Mouse (Mus musculus) left cerebral cortex, adult 2 months (tissue): ENCODE measurements around the gene Tns1. TPM values are rescaled to one million over a fixed set of nuclear protein-coding genes. Genes with fewer than 3 reads are reported as not detected.
A peak's percentile ranks its signal among the peaks of the same experiment; 100 is the strongest.

Experiments used
- DNase-seq, 2 experiments: peaks; one replicate each; pipeline ENCODE4 v3.0.0; 2021 to 2022; ENCODE audit warnings: low spot score in 2 of 2, mixed read lengths in 1 of 2; ENCODE audit errors: extremely low spot score in 1 of 2
- H3K27ac ChIP-seq: fragments of 200-600 bp; 2 replicates; pipeline ENCODE4 v1.8.1; 2022
- H3K4me3 ChIP-seq: fragments of 200-600 bp; 2 replicates; pipeline ENCODE4 v1.8.1; 2022
- CTCF ChIP-seq: fragments of 200-600 bp; IDR thresholded peaks from 2 replicates; pipeline ENCODE4 v1.8.1; 2022; ENCODE audit warnings: antibody characterized with exemption, mild to moderate bottlenecking, moderate library complexity
- intact Hi-C: fragments of 180-260 bp; cut with DNase I; formaldehyde crosslinking; loops from one replicate; pipeline ENCODE4 v1.15.1; 2025
- total RNA-seq, 2 experiments: library from RNA; stranded (reverse); gene quantifications; 2 replicates each; pipeline ENCODE4 v1.2.3; 2021

Gene Tns1
- total RNA-seq, 2 experiments from 2014 or later = 43.5 to 46.4 TPM

DNA sequence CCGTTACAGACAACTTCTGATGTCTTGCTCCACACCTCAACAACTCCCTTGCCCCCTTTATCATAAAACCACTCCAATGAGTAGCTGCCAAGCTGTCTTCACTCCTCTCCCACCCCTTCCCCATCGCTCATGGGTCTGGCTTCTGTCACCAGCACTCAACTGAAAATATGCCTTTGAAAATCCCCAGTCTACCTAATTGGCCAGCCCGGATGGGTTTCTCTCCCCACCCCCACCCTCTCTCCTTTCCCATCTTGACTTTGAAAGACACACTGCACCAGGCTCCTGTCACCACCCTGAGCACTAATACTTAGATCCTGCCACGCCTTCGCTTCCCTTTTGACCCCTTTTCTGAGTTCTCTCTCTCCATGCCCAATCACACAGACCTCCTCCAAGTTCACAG, 175.5 kb downstream of the Tns1 start:
- no peak for TF ChIP-seq CTCF
- intact Hi-C loops = no loop called here
- DNase-seq = no peak
- Histone ChIP-seq H3K4me3 (no peak overlapping the region), H3K27ac (no peak overlapping the region)

DNA sequence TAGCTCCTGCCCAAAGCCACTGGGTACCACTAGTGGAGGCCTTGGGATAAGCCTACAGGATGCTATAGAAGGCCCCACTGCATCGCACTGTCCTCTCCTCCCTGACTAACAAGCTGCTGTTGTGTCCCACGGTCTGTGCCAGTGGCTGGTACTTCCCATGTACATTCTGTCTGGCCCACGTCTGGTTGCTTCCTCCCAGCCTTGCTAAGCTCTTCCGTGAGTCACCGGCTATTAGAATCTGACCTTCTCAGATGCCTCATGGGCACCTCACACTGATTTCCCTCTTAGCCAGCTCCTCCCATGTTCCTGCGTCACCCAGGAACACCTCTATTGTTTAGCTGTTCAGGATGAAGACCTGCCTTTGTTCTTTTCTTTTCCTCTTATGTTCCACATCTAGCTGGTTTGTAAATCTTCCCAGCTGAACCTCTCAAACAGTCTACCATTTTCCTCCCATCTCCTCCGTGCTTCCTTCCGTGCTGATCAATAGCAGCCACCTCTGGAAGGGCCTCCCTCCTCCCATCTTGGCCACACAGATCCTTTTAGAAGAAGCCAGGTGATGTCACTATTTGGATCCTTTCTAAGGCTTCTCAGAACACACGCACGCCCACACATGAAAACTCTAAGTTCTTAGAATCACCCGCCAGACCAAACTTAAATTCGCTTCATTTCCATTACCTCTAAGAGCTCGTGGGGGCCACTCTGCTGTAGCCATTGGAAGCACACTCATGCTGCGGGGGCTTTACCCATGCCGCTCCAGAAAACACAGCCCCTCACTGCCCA, 176.5 kb downstream of the Tns1 start:
- Histone ChIP-seq H3K27ac (no peak overlapping the region), H3K4me3 (no peak overlapping the region)
- intact Hi-C loops = no loop called here
- no peak for TF ChIP-seq CTCF
- DNase-seq = no peak

DNA sequence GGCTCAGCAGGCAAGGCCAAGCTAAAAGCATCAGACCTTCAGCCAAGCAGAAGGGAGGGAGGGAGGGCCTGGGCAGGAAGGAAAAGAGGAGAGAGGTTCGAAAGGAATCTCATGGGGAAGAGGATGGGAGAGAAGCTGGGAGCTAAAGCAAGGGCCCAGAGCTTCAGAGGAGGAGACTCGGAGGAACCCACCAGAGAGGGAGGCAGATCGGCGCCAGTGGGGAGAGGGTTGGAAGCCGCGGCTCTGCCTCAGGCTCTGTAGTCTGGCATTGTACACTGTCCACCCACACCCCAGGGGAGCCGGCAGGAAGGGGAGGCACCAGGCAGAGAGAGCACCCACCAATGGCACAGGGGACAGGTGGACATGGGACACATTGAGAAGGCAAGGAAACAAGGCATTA, 177.5 kb downstream of the Tns1 start:
- Histone ChIP-seq H3K4me3 (no peak overlapping the region), H3K27ac (no peak overlapping the region)
- no peak for TF ChIP-seq CTCF
- intact Hi-C loops = no loop called here
- no peak for DNase-seq

- DNase-seq = peak in 1 of 2 experiments; percentile 40
- 0 out of 2 replicates have a peak overlapping the region, but pooled peaks have one; percentile 67 for H3K27ac ChIP-seq
- no peak overlapping the region for H3K4me3 ChIP-seq
- intact Hi-C loops = no loop called here
- no peak for TF ChIP-seq CTCF
Observed at GRCm38 (mm10) chr1:73944393-73944792, 179.9 kb downstream of the Tns1 start.

GRCm38 (mm10) chr1:73943667-73944289, 180.5 kb downstream of the Tns1 start:
- no peak for TF ChIP-seq CTCF
- intact Hi-C loops = loop anchor here (2.0 kb wide), 1 partner anchor 19 kb away; no protein-coding TSS in a partner anchor
- peak overlapping the region; percentile 73 for H3K27ac ChIP-seq
- DNase-seq = peak in 1 of 2 experiments; percentile 33
- H3K4me3 ChIP-seq = no peak overlapping the region

DNA sequence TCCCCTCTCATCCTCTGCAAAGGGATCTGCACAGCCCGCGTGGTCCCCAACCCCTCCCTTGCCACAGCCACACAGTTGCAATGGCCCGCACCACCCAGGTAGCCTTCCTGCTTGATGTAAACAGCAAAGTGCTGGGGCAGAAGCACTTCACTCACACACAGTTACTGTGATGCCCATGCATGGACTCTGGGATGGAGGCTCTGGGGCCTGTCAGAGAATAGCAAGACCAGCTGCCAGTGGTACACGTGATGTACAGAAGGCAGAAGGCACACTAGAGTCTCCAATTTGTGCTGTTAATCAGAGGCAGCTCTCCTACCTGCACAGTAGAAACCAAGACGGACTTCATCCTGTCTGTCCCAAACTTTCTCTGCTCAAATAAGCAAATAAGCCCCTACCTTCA, 181.0 kb downstream of the Tns1 start:
- no peak for DNase-seq
- intact Hi-C loops = loop anchor here (2.0 kb wide), 1 partner anchor 20 kb away; no protein-coding TSS in a partner anchor
- Histone ChIP-seq H3K4me3 (no peak overlapping the region), H3K27ac (peak overlapping the region; percentile 73)
- TF ChIP-seq CTCF = no peak

DNA sequence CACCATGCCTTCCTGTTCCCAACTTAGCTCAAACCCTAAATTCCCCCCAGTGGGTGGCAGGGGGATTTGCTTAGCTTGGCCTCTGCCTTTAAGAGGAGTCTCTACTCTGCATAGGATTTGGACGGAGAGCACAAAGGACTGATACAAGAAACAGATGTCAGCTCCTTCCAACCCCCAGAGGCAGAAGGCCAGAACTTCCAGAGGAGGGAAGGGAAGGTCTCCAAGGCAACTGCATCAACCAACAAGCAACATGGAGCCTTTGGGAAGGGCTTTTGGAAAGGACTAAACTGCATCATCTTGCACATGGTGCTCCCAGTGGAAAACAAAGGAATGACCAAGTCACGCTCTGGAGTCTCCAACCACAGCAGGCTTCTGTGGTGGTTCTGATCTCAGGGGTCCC, 182.0 kb downstream of the Tns1 start:
- TF ChIP-seq CTCF = no peak; the same call in 1 of the 2 replicates
- Histone ChIP-seq H3K27ac (no peak overlapping the region), H3K4me3 (no peak overlapping the region)
- intact Hi-C loops = loop anchor here (2.0 kb wide), 1 partner anchor 21 kb away; no protein-coding TSS in a partner anchor
- DNase-seq = no peak

- no peak for DNase-seq
- intact Hi-C loops = loop anchor here (2.0 kb wide), 1 partner anchor 21 kb away; no protein-coding TSS in a partner anchor
- Histone ChIP-seq H3K4me3 (no peak overlapping the region), H3K27ac (no peak overlapping the region)
- TF ChIP-seq CTCF = no peak
Observed at GRCm38 (mm10) chr1:73941697-73942096, 182.6 kb downstream of the Tns1 start.

- Histone ChIP-seq H3K4me3 (no peak overlapping the region), H3K27ac (no peak overlapping the region)
- no peak for TF ChIP-seq CTCF
- intact Hi-C loops = no loop called here
- DNase-seq = no peak
Observed at GRCm38 (mm10) chr1:73940491-73941204, 183.6 kb downstream of the Tns1 start.

- no peak for TF ChIP-seq CTCF
- no peak overlapping the region for H3K27ac ChIP-seq
- DNase-seq = no peak
- no peak overlapping the region for H3K4me3 ChIP-seq
- intact Hi-C loops = no loop called here
Observed at GRCm38 (mm10) chr1:73938597-73938996, 185.7 kb downstream of the Tns1 start.

DNA sequence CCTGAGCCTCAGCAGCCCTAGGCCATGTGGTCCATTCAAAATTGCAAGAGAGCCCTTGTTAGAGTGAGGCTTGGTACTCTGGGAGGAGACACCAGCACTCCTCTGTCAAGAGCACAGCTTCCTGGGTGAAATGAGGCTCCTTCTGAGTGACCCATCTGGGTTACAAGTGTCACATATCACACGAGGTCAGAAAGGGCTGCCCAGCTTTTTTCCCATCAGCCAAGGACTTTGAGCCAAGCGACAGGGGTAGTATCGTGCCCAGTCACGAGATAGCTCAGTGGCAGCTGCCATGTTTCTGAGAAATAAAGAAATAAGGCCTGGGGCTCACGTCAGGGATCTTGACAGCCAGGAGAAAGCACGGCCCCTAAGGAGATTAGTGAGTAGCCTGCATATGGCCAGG, 186.4 kb downstream of the Tns1 start:
- no peak overlapping the region for H3K4me3 ChIP-seq
- no peak for TF ChIP-seq CTCF
- no peak for DNase-seq
- no peak overlapping the region for H3K27ac ChIP-seq
- intact Hi-C loops = no loop called here

GRCm38 (mm10) chr1:73936537-73936936, 187.7 kb downstream of the Tns1 start:
- intact Hi-C loops = no loop called here
- Histone ChIP-seq H3K27ac (no peak overlapping the region), H3K4me3 (no peak overlapping the region)
- TF ChIP-seq CTCF = no peak
- no peak for DNase-seq
